Mouse (Mus musculus) limb, embryonic 14.5 days (tissue): ENCODE results near the gene Phb. TPM values are rescaled to one million over a fixed set of nuclear protein-coding genes. Genes with fewer than 3 reads are reported as not detected.

Source experiments
- ATAC-seq: fragments of 200-750 bp; cut with Nextera tagmentation; 2 replicates; pipeline ENCODE4 v1.8.0; 2017; ENCODE audit warnings: low read depth, moderate number of reproducible peaks, moderate TSS enrichment; ENCODE audit not compliant: low FRiP score
- DNase-seq: peaks from one replicate; pipeline ENCODE4 v3.0.0-alpha.2; 2015; ENCODE audit warnings: low spot score
- H3K27ac ChIP-seq: fragments of 300-500 bp; sonication (generic); replicated peaks from 2 replicates; pipeline ENCODE4 v1.5.1; 2014; ENCODE audit warnings: low read depth, mild to moderate bottlenecking, low read length, moderate library complexity, mixed read lengths
- H3K27me3 ChIP-seq: fragments of 300-500 bp; sonication (generic); 2 replicates; pipeline ENCODE4 v1.6.1; 2014; ENCODE audit warnings: low read length, mixed read lengths; ENCODE audit not compliant: control insufficient read depth, insufficient read depth
- H3K36me3 ChIP-seq: fragments of 300-500 bp; sonication (generic); 2 replicates; pipeline ENCODE4 v1.6.1; 2014; ENCODE audit warnings: mild to moderate bottlenecking, low read length, moderate library complexity, mixed read lengths; ENCODE audit not compliant: control insufficient read depth, insufficient read depth
- H3K4me1 ChIP-seq: fragments of 300-500 bp; sonication (generic); 2 replicates; pipeline ENCODE4 v1.6.1; 2014; ENCODE audit warnings: antibody characterized with exemption, low read length, mixed read lengths; ENCODE audit not compliant: control insufficient read depth, insufficient read depth
- H3K4me2 ChIP-seq: fragments of 300-500 bp; sonication (generic); replicated peaks from 2 replicates; pipeline ENCODE4 v1.6.1; 2014; ENCODE audit warnings: low read depth, mild to moderate bottlenecking, low read length, moderate library complexity; ENCODE audit not compliant: severe bottlenecking
- H3K4me3 ChIP-seq: fragments of 300-500 bp; sonication (generic); replicated peaks from 2 replicates; pipeline ENCODE4 v1.5.1; 2014; ENCODE audit warnings: low read length
- H3K9ac ChIP-seq: fragments of 300-500 bp; sonication (generic); 2 replicates; pipeline ENCODE4 v1.6.1; 2014; ENCODE audit warnings: mild to moderate bottlenecking, low read depth, low read length, moderate library complexity; ENCODE audit not compliant: severe bottlenecking
- H3K9me3 ChIP-seq: fragments of 300-500 bp; sonication (generic); 2 replicates; pipeline ENCODE4 v1.6.1; 2016; ENCODE audit warnings: low read length; ENCODE audit not compliant: control insufficient read depth
- POLR2A ChIP-seq: fragments of 200-500 bp; IDR thresholded peaks from 2 replicates; pipeline ENCODE4 v1.8.0; 2012; ENCODE audit warnings: inconsistent platforms, mild to moderate bottlenecking, moderate library complexity, borderline replicate concordance; ENCODE audit not compliant: insufficient read depth, insufficient read length; ENCODE audit errors: extremely low read depth
- WGBS: fragments of 180-500 bp; shearing (Covaris S2); extraction: QIAGEN DNeasy Blood & Tissue Kit; methylation state at CpG from one replicate; pipeline ENCODE4 v1.1.7; 2014; 5-methylcytosine and 5-hydroxymethylcytosine counted together
- polyA plus RNA-seq, 2 experiments: library from polyadenylated mRNA; depleted of rRNA in 1 of 2; stranded (reverse) in 1 of 2; unstranded in 1 of 2; fragments of >200 nt; fragmentation: Nextera tagmentation in 1 of 2; extraction: Ambion mirVana in 1 of 2; gene quantifications; 2 replicates each; pipeline versions ENCODE4 v1.2.1 to v1.2.3; 2012 to 2014

Phb gene
- polyA plus RNA-seq, 2 experiments: 226 to 309 TPM

DNA sequence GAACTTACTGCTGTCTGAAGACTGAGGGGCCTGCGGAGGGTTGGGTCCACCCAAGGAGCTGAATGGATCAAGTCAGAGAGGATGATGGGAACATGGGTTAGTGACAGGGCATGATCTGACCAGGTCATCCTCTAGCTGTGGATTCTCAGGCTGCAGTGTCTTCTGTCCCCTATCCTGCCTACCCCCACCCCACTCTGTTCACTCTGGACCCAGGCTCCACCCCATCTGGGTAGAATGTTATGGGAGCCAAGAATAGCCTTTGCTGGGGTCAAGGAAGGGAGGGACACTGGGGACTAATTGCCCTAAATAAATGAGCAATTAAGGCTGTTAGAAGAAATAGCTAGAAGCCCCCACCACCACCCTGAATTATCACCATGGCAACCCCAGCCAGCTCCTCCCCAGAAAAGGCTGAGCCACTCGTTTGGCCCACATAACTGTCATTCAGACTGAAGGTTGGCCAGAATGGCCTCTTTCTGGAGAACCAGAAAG, 33.2 kb upstream of the Phb start:
- ATAC-seq (peak; percentile 21; the same call in 1 of the 2 replicates), DNase-seq (no peak)
- H3K9me3 ChIP-seq: no peaks in the 10 kb centered on the region
- no peak overlapping the region for H3K9ac ChIP-seq
- H3K27ac ChIP-seq: no peak overlapping the region
- H3K4me2 ChIP-seq: no peak overlapping the region
- no peak overlapping the region for H3K4me3 ChIP-seq
- peaks cover 30% of the 10 kb centered on the region for H3K4me1 ChIP-seq
- 72% methylated on average over 2 of the region's 2 CpGs for WGBS
- no peaks in the 10 kb centered on the region for H3K36me3 ChIP-seq
- TF ChIP-seq POLR2A: no peak
- no peaks in the 10 kb centered on the region for H3K27me3 ChIP-seq

DNA sequence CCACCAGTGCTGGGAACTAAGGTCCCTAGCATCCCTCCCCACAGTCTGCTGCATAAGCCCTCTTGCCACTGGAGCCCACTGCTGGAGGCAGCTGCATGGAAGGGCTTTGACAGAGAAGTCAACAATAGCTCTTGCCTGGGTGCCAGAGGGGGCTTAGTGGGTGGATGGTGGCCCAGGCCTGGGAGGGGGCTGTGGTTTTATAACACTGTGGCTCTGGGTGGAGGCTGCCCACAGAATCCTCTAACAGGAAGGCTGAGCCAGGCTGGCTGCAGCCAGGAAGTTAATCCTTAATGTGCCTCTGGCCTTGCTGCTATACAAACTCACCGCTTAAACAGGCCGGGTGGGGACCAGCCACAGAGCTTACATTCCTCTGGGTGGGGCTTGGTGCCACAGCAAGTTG, 31.7 kb upstream of the Phb start:
- WGBS: 17% methylated on average over 2 of the region's 2 CpGs
- no peak for ATAC-seq
- H3K36me3 ChIP-seq: no peaks in the 10 kb centered on the region
- no peak overlapping the region for H3K4me2 ChIP-seq
- H3K27me3 ChIP-seq: no peaks in the 10 kb centered on the region
- no peak for DNase-seq
- H3K27ac ChIP-seq: no peak overlapping the region
- no peak overlapping the region for H3K9ac ChIP-seq
- no peaks in the 10 kb centered on the region for H3K9me3 ChIP-seq
- H3K4me1 ChIP-seq: peaks cover 34% of the 10 kb centered on the region
- no peak for TF ChIP-seq POLR2A
- no peak overlapping the region for H3K4me3 ChIP-seq

DNA sequence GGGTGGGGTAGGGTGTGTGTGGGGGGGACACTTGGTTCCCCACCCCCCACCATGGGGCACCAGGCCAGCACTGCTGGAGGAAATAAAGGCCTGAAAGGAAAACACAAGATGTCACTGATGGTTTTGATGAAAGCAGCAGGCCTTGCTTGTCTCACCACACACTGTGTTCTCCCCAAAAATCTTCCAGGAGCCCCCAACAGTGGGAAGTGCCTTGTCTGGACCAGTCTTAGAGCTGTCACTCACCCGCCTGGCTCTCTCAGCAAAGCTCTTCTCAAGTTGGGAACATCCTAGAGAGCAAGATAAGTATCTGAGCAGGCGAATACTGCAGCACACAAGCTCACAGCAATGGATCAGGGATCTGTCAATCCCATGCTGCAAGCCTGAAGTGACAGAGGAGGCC, 26.0 kb upstream of the Phb start:
- Histone ChIP-seq H3K4me2 (no peak overlapping the region), H3K9ac (no peak overlapping the region), H3K9me3 (no peaks in the 10 kb centered on the region), H3K4me1 (peaks cover 36% of the 10 kb centered on the region), H3K36me3 (no peaks in the 10 kb centered on the region), H3K27me3 (peaks cover 29% of the 10 kb centered on the region), H3K4me3 (no peak overlapping the region), H3K27ac (no peak overlapping the region)
- WGBS: 61% methylated on average over 2 of the region's 2 CpGs
- ATAC-seq: no peak
- no peak for TF ChIP-seq POLR2A
- no peak for DNase-seq

DNA sequence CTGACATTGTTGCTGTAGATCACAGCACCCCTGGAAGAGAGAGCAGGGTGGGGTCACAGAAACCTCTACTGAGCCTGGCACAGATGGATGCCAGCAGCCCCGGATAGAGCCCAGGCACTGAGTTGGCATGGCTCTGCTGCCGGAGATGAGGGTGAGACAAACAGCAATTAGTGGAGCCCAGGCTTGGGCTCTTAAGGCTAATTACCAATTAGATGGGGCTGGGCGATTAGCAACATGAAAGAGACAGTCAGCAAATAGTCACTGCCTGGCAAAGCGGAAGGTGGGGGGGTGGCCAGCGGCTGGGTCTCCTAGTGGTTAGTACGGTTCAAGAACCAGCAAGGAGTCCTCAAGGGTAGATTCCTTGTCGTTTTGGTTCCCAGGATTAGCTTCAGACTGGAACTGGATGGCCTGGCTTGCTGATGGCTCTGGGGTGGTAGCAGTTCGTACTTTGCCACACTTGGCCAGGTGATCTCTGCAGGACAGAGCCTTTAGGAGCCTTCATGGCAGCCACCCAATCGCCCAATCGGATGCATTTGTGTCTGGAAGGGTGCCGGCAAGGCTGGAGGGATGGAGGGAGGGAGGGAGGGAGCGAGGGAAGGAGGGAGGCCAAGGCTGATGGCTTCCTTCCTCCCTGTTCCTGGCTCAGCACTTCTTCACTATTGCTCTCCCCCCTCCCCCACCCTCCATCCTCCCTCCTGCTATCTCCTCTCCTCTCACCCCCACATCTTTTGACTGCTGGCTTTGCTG, 24.1 kb upstream of the Phb start:
- Histone ChIP-seq H3K9me3 (no peaks in the 10 kb centered on the region), H3K9ac (no peak overlapping the region), H3K4me3 (no peak overlapping the region), H3K27me3 (peaks cover 36% of the 10 kb centered on the region), H3K4me1 (peaks cover 42% of the 10 kb centered on the region), H3K4me2 (no peak overlapping the region), H3K27ac (no peak overlapping the region), H3K36me3 (no peaks in the 10 kb centered on the region)
- 39% methylated on average over 9 of the region's 12 CpGs for WGBS
- DNase-seq (no peak), ATAC-seq (no peak)
- no peak for TF ChIP-seq POLR2A

DNA sequence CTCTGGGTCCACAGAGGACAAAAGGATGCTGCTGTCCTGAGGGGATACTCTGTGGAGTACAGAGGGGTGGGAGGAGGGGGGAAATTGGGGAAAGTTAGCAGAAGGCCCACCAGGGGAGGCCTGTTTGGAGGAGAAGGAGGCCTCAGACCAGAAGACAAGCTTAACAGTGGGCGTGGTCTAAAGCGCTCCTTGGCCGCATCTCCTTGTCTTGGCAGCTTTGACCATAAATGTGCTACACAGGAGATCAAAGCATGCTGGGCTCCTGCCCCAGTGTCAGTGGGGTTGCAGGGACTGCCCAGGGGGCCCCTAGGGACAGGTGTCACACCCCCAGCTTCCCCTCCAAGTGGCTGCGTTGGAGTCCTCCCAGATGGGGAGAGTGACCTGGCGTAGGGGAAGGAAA, 22.9 kb upstream of the Phb start:
- Histone ChIP-seq H3K9ac (no peak overlapping the region), H3K9me3 (no peaks in the 10 kb centered on the region), H3K36me3 (no peaks in the 10 kb centered on the region), H3K4me1 (peaks cover 46% of the 10 kb centered on the region), H3K27me3 (peaks cover 36% of the 10 kb centered on the region), H3K27ac (no peak overlapping the region), H3K4me2 (no peak overlapping the region), H3K4me3 (no peak overlapping the region)
- 34% methylated on average over 5 of the region's 5 CpGs for WGBS
- TF ChIP-seq POLR2A: no peak
- DNase-seq: peak; percentile 55
- no peak for ATAC-seq

- Histone ChIP-seq H3K27ac (no peak overlapping the region), H3K4me3 (no peak overlapping the region), H3K36me3 (no peaks in the 10 kb centered on the region), H3K4me2 (no peak overlapping the region), H3K9ac (no peak overlapping the region), H3K27me3 (peaks cover 36% of the 10 kb centered on the region), H3K4me1 (peaks cover 46% of the 10 kb centered on the region), H3K9me3 (no peaks in the 10 kb centered on the region)
- ATAC-seq: no peak
- no peak for TF ChIP-seq POLR2A
- WGBS: 71% methylated on average over 7 of the region's 7 CpGs
- DNase-seq: no peak
These were observed 22.4 kb upstream of the Phb start for GRCm38 (mm10) chr11:95644381-95644780.
